Mouse (Mus musculus): Measurements from ENCODE around the gene Nudt9. TPM values are rescaled to one million over a fixed set of nuclear protein-coding genes. Genes with fewer than 3 reads are reported as not detected.

The Nudt9 gene
- polyA plus RNA-seq (2015; fragmentation: Nextera tagmentation; extraction: Ambion mirVana), result 40.9 and 52.2 TPM in 2 replicates

DNA sequence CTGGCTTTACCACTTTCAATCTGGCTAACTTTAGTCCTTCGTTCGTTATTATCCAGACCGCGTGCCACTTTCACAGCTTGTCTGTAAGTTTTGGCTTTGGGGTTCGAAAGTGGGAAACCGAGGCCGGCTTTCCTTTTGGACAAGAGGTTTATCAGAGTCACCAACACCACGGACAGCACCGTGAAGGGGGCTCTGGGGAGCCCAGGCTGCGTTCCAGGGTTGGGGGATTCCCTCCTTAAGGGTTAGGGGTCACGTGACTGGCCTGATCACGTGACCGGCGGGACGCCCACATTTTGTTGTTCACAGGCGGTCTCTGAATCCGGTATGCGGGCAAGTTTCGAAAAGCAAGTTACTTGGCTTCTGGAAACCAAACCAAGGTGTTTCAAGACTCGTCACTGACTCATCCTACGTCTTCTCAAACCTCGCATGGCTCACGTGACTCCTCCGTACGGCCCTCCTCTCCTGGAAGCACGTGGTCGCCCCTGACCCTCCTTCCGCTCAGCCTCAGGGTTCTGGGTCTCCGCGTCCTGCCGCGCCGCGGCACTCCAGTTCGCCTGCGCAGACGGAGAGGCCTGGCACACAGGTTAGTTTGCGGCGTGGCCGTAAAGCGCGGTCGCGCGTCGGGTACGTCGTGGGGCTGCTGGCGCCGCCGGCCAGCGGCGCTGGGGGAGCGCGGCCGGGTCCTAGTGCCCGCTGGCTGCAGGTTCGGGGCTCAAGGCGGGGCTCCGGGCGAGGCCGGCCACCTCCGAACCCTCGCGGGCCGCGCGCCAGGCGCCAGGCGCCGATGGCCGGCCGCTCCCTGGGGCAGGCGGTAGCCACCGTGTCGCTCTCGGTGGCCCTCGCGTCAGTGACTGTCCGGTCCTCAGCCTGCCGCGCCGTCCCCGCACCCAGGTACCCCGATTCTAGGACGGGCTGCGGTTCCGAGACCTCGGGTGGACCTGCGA lies at the start of gene Nudt9:
Gene Nudt9 (plus strand): TSS at position 51 of the 944 bp plus-strand sequence.

GRCm38 (mm10) chr5:104021597-104022378 lies 24.3 kb upstream of the Nudt9 start, which contains the start of gene Hsd17b11:
TSS of gene Hsd17b11 (minus strand) at chr5:104021919.

DNA sequence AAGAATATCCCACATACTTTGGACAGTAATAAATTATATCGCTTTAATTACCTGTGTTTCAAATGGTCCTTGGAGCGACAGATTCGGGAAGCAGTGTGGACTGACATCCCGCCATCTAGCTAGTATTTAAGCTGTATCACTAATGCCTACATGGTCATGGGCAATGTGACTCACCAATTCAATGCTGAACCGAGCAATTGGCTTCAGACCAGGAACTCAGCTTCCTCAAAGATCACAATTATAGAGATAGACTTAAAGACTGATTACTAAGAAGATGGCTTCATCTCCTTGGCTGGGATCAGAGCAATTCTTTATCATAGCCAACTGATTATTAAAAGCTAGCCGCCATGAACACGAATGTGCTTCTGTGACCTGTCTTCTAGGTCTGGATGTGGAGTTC lies 31.4 kb downstream of the Nudt9 start, which contains the start of gene Gm17660:
Gene Gm17660 (minus strand): TSS at position 101 of the 400 bp plus-strand sequence.

DNA sequence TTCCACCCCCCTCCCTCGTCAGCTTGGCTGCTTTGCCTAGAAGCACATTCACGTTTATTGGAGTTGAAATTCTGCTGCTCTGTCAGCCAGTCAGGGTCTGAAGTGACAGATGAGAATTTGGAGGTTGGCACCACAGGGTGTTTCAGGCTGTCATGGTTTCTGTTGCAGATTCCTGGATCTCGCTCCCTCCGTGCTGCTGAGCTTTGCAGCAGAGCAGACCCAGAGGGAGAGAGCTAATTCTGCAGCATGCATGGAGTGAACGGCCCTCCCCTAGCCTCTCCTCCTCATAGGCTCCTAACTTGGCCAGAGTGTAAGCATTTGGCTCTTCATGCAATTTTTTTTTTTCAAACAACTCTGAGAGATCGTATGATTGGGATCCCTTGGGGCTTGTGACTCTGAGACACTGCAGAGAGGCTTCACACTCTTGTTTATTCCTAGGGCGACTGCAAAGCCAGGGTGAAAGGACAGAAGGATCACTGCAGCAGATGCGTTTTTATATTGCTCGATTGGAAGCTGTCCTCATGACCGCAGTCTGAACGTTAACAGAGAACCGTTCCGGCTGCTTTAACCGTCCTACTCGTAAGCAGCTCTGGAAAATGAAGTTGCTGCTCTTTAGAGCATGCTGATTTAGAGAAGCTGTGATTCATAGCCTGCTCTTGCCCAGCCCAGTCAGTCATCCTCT lies 67.5 kb downstream of the Nudt9 start, which contains the start of gene Sparcl1:
Gene Sparcl1 (minus strand): TSS at position 243 of the 682 bp plus-strand sequence.

Small RNA genes within 50 kb of the gene (microRNA-seq; reads per million reads assigned to microRNA genes)
- 0.20 to 0.64 reads per million in 2 experiments for gene Mir5619

Other genes starting within 250 kb of the Nudt9 start
- gene Klhl8, start 135.0 kb upstream of the Nudt9 start, polyA plus RNA-seq (2015; fragmentation: Nextera tagmentation; extraction: Ambion mirVana), result 14.0 and 14.4 TPM in 2 replicates
- gene Hsd17b13, start 68.9 kb upstream of the Nudt9 start, polyA plus RNA-seq (2015; fragmentation: Nextera tagmentation; extraction: Ambion mirVana), result 0.16 and 0.35 TPM in 2 replicates
- 3.4 and 4.6 TPM in 2 replicates for gene Hsd17b11, start 24.4 kb upstream of the Nudt9 start, polyA plus RNA-seq (2015; fragmentation: Nextera tagmentation; extraction: Ambion mirVana)
- gene Gm17660, start 31.3 kb downstream of the Nudt9 start, polyA plus RNA-seq (2015; fragmentation: Nextera tagmentation; extraction: Ambion mirVana), result not detected in 2 replicates
- gene Sparcl1, start 67.4 kb downstream of the Nudt9 start, polyA plus RNA-seq (2015; fragmentation: Nextera tagmentation; extraction: Ambion mirVana), result 140 and 141 TPM in 2 replicates
- gene Dspp, start 124.4 kb downstream of the Nudt9 start, polyA plus RNA-seq (2015; fragmentation: Nextera tagmentation; extraction: Ambion mirVana), result not detected in 2 replicates
- 0.74 and 0.99 TPM in 2 replicates for gene Dmp1, start 156.3 kb downstream of the Nudt9 start, polyA plus RNA-seq (2015; fragmentation: Nextera tagmentation; extraction: Ambion mirVana)